Mouse (Mus musculus): Measurements from ENCODE around the gene Cfb. TPM values are rescaled to one million over a fixed set of nuclear protein-coding genes. Genes with fewer than 3 reads are reported as not detected.

Cfb gene
- total and polyA plus RNA-seq, 3 experiments: 0.34 to 5.9 TPM; not detected in 1

DNA sequence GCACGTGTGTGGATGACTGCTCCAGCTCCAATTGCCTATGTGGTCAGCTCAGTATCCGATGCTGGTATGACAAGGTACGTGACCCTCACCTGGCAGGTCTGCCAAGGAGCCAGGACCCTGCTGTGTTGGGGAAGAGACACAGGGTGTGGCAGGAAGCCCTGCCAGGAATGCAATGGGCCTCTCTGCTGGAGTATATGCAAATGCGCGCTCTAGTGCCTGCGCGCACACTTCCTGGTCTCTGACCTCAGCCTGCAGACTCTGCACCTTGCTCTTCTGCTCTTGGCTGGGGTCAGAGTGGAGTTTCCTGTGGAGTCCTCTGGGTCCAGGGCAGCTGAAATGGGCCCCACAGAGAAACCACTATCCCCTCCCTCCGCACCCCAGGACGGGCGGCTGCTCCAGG is 48.7 kb upstream of the Cfb start:
- dilution Hi-C loops (cut with MboI; ENCODE audit: extremely low pct_ligation_motif_present, extremely low pct_unique_long_range_greater_than_20kb, low sequenced_read_pairs): no loop called here
- Histone ChIP-seq H3K4me2 (ENCODE audit: insufficient read depth, low read depth, poor library complexity, severe bottlenecking) (no peak overlapping the region), H3K27ac (ENCODE audit: insufficient read depth, low read depth) (peak overlapping the region; percentile 28), H3K79me2 (replicated peaks; ENCODE audit: control insufficient read depth, extremely low read depth, insufficient read depth, poor library complexity, severe bottlenecking) (no peaks in the 10 kb centered on the region), H3K36me3 (replicated peaks in 1 of 2; ENCODE audit: control insufficient read depth in 1 of 2, insufficient read depth in 1 of 2, low read length in 1 of 2) (peaks cover 75 to 84% of the 10 kb centered on the region in 2 experiments), H3K9me3 (replicated peaks; ENCODE audit: low read length) (no peaks in the 10 kb centered on the region), H3K4me1 (ENCODE audit: control insufficient read depth in 1 of 2, insufficient read depth in 2 of 2) (peaks cover 14 to 49% of the 10 kb centered on the region in 2 experiments), H3K9ac (ENCODE audit: insufficient read depth, low read depth) (no peak overlapping the region), H3K4me3 (replicated peaks in 1 of 3; ENCODE audit: low read depth in 2 of 3, low read length in 2 of 3, poor library complexity in 1 of 3) (peak overlapping the region in 1 of 3 experiments; percentile 19), H3K27me3 (replicated peaks) (no peaks in the 10 kb centered on the region)
- no peak for DNase-seq (ENCODE audit: extremely low read depth)
- in situ Hi-C loops (cut with MboI; ENCODE audit: low pct_ligation_motif_present, low pct_unique_long_range_greater_than_20kb, low sequenced_read_pairs): loop anchor here (5.0 kb wide), 1 partner anchor 54 kb away; no protein-coding TSS in a partner anchor
- TF ChIP-seq USF1 (IDR thresholded peaks at IDR 0.05; ENCODE audit: low read depth, low read length) (no peak), ELF1 (IDR thresholded peaks at IDR 0.05; ENCODE audit: low read depth, low read length) (peak; percentile 59)

- dilution Hi-C loops (cut with MboI; ENCODE audit: extremely low pct_ligation_motif_present, extremely low pct_unique_long_range_greater_than_20kb, low sequenced_read_pairs) (no loop called here), in situ Hi-C loops (cut with MboI; ENCODE audit: low pct_ligation_motif_present, low pct_unique_long_range_greater_than_20kb, low sequenced_read_pairs) (no loop called here)
- no peak for TF ChIP-seq ZMIZ1 (IDR thresholded peaks at IDR 0.05; ENCODE audit: low read depth, low read length)
- TF ChIP-seq ETS1 (conservative IDR thresholded peaks at IDR 0.05; ENCODE audit: low read depth, low read length): no peak
- no peak for TF ChIP-seq USF1 (IDR thresholded peaks at IDR 0.05; ENCODE audit: low read depth, low read length)
- no peak for TF ChIP-seq JUN (IDR thresholded peaks at IDR 0.05; ENCODE audit: insufficient read depth, low read depth, low read length)
- TF ChIP-seq MAFK (IDR thresholded peaks at IDR 0.05; ENCODE audit: insufficient replicate concordance, low read length): no peak
- TF ChIP-seq BHLHE40 (IDR thresholded peaks at IDR 0.05; ENCODE audit: low read depth, low read length): no peak
- no peak for TF ChIP-seq TBP (conservative IDR thresholded peaks at IDR 0.05; ENCODE audit: low read depth, low read length)
- no peak for TF ChIP-seq HCFC1 (IDR thresholded peaks at IDR 0.05; ENCODE audit: low read depth, low read length)
- no peak for TF ChIP-seq UBTF (IDR thresholded peaks at IDR 0.05; ENCODE audit: low read depth, low read length)
- no peak for TF ChIP-seq ZNF384 (IDR thresholded peaks at IDR 0.05; ENCODE audit: low read depth, low read length)
- TF ChIP-seq RCOR1 (conservative IDR thresholded peaks at IDR 0.05; ENCODE audit: low read depth, low read length): no peak
- no peak for TF ChIP-seq MXI1 (IDR thresholded peaks at IDR 0.05; ENCODE audit: low read depth, low read length)
- TF ChIP-seq SIN3A (IDR thresholded peaks at IDR 0.05; ENCODE audit: low read length): no peak
- no peak for TF ChIP-seq NRF1 (IDR thresholded peaks at IDR 0.05; ENCODE audit: low read depth, low read length)
- no peak for TF ChIP-seq POLR2AphosphoS2 (IDR thresholded peaks at IDR 0.05; ENCODE audit: low read depth, low read length)
- TF ChIP-seq CHD1 (IDR thresholded peaks at IDR 0.05; ENCODE audit: low read depth, low read length): no peak
Measured at GRCm38 (mm10) chr17:34902895-34903294, 40.6 kb upstream of the Cfb start.

More at GRCm38 (mm10) chr17:34902895-34903294, 40.6 kb upstream of the Cfb start:
- no peak for DNase-seq (ENCODE audit: extremely low read depth)
- H3K79me2 ChIP-seq (replicated peaks; ENCODE audit: control insufficient read depth, extremely low read depth, insufficient read depth, poor library complexity, severe bottlenecking): peaks cover 17% of the 10 kb centered on the region
- peaks cover 51 to 64% of the 10 kb centered on the region in 2 experiments for H3K36me3 ChIP-seq (replicated peaks in 1 of 2; ENCODE audit: control insufficient read depth in 1 of 2, insufficient read depth in 1 of 2, low read length in 1 of 2)
- no peak overlapping the region for H3K27ac ChIP-seq (ENCODE audit: insufficient read depth, low read depth)
- no peak overlapping the region for H3K4me3 ChIP-seq (replicated peaks in 1 of 3; ENCODE audit: low read depth in 2 of 3, low read length in 2 of 3, poor library complexity in 1 of 3)
- no peak overlapping the region for H3K9ac ChIP-seq (ENCODE audit: insufficient read depth, low read depth)
- 0 out of 4 replicates have a peak, but pooled peaks cover 0 to 6% of the 10 kb centered on the region in 2 experiments for H3K4me1 ChIP-seq (ENCODE audit: control insufficient read depth in 1 of 2, insufficient read depth in 2 of 2)
- H3K9me3 ChIP-seq (replicated peaks; ENCODE audit: low read length): no peaks in the 10 kb centered on the region
- no peak overlapping the region for H3K4me2 ChIP-seq (ENCODE audit: insufficient read depth, low read depth, poor library complexity, severe bottlenecking)
- no peaks in the 10 kb centered on the region for H3K27me3 ChIP-seq (replicated peaks)
